Mouse (Mus musculus): ENCODE measurements around the gene Ankzf1.

GRCm38 (mm10) chr1:75230335-75230994, 38.5 kb downstream of the Ankzf1 start:
- TF ChIP-seq POLR2A (IDR thresholded peaks at IDR 0.05; ENCODE audit: borderline replicate concordance, insufficient read depth, low read length) (no peak), CTCF (IDR thresholded peaks at IDR 0.05; ENCODE audit: borderline replicate concordance, insufficient read depth, low read depth, low read length) (no peak)

Data from cerebellum, adult 2 months (tissue).